Mouse (Mus musculus) hindlimb bud, embryonic 11.5 days (tissue): ENCODE measurements around the gene Ksr2.
"Not testable (repeated sequence)": the region's sequence is repeated elsewhere in the genome, so short reads cannot be mapped to it uniquely, and the experiment has no call there.

Experiments used
- DNase-seq: peaks from one replicate; pipeline ENCODE4 v3.0.0-alpha.2; 2012; ENCODE audit warnings: low read depth, low spot score; ENCODE audit errors: extremely low spot score

Ksr2 gene

DNA sequence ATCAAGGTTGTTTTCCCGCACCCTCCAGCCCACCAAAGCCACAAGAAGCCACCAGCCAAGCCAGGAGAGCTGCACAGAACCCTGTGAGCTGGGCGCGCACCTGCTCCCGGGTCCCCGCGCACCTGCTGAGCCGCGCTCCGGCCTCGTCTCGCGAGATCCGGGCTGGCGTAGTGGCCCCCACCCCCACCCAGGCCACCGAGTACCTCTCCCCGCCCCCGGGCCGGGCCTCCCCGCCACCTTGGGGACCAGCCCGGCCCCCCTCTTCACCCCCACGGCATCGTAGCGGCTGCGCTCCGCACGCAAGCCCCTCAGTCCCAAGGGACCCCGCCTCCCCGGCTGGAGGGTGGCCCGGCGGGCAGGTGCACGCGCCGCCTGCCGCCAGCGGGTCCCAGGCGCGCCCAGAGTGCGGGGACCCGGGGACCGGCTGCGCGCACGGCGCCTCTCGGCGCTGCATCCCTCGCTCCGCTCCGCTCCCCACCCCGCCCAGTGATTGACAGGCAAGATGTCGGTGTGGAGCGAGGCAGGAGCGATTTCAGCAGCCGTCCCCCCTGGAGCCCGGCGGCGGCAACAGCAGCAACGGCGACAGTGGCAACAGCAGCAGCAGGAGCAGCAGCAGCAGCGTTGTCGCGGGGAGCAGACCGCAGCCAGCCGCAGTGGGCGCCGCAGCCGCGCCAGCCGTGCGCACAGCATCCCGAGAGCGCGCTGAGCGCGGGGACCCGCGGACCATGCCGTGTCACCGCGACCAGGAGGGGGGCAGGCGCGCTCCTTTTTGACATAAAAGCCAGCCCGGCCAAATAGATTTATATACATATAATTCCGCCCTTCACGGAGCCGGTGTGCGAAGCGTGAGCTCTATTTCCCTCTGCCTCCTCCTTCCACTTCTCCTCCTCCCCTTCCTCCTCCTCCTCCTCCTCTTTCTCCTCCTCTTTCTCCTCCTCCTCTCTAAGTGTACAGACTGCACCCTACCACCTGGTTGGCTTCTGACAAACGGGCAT, at the start of gene Ksr2:
TSS of gene Ksr2 (plus strand) at position 494 of the 995 bp plus-strand sequence.
- DNase-seq: no peak

DNA sequence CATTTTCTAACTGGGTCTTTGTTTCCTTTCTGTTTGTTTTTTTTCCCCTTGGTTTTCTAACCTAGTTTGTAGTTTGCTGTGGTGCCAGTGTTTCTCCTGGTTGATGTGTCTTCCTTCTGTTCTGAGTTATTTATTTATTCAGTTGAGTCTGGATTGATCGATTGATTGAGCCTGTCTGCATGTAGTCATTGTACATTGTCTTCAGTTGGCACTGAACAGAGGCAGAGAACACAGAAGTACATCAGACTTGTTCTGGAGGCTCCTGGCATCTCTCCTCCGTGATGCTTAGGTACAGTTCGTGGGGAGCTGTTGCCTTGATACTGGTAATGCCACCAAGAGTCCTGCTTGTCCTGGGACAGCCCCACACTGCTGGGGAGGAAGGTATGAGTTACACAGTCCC, 49.0 kb upstream of the Ksr2 start:
- no peak for DNase-seq

DNA sequence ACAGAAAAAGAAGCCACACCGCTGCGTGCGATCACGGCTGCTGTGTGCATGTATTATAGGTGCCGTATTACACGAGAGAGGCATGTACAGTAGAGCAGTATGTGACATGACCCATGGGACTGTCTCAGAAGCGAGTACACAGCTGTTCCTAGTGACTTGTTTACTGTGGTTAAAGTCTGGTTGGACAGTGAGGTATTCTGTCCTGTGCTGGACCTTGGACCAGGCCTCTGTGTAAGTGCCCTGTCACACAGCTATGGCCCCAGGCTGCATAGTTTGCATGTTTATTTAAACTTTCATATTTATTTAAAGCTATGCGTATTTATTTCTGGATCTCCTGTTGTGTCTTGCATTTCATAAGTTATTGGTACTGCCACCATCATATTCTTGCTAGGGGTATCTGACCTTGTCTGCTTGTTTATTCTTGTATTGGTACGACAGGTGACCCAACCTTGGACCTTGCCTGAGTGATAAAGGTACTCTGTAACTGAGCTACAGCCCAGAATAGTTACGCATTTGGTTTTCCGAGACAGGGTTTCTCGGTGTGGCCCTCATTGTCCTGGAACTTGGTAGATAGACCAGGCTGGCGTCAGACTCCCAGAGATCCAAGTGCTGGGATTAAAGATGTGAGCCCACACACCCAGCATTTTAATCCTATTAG, 47.8 kb upstream of the Ksr2 start:
- no peak for DNase-seq

DNA sequence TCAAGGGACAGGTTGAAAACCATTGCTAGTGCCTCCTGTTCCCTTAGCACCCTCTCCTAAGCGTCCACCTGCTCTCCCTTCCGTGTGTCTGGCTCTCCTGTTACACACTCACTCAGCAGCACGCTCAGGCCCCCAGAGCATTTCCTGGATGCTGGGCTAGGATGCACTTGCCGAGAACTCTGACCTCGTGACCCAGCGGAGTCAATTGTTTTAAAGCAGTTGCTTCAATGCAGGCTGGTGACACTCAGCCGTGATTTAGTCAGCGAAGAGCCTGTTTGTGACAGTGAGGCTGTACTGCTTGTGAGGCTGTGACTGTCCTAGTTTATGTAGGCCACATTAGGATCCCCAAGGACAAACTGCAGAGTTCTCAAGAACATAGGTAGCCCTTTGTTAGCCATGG, 46.6 kb upstream of the Ksr2 start:
- DNase-seq: no peak

DNA sequence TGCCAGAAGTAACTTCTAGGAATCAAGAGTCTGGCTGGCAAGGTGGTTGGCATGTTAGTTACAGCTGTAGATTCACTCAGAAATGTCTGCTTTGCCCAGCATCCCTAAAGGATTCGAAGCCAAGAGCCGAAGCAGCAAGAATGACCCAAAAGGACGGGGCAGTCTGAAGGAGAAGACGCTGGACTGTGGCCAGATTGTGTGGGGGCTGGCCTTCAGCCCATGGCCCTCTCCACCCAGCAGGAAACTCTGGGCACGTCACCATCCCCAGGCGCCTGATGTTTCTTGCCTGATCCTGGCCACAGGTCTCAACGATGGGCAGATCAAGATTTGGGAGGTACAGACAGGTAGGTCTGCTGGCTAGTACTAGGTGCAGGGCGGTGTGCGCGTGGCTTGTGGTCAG, 43.2 kb upstream of the Ksr2 start:
- DNase-seq: no peak

DNA sequence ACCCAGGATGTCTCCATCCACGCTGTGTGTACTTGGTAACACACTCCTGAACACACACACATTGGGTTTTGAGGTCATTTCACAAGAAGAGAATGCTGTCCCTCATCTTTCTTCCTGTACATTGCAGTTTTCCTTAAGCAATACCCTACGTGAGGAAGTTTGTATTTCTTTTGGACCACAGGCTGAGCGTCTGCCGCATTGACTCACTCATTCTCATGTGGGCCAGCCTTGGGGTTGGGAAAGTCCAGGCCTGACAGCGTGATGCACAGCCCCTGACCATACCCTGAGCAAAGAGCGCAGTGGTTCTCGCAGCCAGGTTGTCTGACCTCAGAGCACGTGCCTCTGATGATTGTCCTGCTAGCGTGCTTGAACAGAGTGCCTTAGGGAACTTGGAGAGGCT, 40.4 kb upstream of the Ksr2 start:
- DNase-seq: no peak

DNA sequence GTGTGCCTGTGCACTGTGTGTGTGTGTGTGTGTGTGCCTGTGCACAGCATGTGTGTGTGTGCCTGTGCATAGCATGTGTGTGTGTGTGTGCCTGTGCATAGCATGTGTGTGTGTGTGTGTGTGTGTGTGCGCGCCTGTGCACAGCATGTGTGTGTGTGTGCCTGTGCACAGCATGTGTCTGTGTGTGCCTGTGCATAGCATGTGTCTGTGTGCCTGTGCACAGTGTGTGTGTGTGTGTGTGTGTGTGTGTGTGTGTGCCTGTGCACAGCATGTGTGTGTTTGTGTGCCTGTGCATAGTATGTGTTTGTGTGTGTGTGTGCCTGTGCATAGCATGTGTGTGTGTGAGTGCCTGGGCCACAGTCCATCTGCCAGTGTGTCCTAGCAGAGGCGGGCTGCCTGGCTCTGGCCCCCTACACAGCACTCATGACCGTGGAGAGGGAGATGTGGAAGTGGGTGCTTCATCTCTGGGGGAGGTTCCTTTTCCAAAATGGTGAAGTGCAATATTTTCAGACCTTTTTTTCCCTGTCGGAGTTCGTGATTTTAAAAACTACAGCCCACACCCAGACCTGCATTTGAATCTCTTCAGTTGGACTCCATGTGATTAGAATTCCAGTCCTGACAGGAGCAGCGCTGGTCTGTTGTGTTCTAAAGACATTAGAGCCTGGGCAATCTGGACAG, 39.3 kb upstream of the Ksr2 start:
- DNase-seq: no peak

DNA sequence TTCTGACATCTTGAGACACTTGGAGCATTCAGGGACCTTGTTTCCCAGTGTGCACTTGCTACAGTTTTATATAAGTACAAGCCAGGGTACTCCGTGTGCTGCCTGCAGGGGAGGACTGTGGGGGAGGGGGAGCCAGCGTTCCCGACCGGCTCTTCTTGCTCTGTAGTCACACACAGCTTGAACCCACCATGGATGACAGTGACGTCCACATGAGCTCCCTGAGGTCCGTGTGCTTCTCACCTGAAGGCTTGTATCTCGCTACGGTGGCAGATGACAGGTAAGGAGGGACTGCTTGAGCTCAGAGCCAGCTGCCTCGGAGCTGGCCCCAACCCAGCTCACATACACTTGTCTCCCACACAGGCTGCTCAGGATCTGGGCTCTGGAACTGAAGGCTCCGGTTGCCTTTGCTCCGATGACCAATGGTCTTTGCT, 37.5 kb upstream of the Ksr2 start:
- DNase-seq: no peak

DNA sequence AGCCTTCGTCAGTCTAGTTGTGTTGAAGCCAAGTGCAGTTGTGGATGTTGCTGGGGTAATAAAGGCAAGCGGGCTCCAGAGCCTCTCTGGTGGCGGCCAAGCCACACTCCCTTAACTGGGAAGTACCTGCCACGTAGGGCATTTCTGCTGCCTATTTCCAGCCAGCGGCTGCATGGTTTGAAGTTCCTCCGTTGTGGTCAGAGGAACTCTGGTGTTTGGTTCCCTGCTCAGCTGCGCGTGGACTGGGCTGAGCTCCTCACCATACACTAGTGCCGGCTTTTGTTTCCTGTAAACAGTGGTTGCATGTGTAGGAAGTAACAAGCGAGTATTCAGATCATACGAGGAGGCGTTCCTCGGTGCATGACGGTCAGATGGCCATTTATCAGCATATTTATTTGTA, 36.1 kb upstream of the Ksr2 start:
- DNase-seq: not testable (repeated sequence)

DNA sequence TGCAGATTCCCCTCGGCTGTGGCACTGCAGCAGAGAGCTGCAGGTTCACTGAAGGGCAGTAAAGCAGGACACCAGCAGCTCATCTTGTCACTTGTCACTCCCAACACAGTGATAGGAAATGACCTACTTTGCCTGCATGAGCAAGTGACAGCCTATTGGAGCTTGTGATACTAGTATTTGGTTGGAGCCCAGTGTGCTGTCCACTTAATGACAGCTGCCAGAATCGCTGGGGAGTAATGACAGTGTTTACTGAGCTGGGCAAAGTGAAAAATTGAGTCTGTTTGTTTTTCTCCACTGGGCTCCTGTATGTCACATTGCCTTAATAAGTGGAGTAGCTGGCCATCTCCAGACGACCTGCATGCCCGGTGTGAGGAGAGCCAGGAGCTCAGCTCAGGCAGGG, 33.6 kb upstream of the Ksr2 start:
- DNase-seq: no peak

DNA sequence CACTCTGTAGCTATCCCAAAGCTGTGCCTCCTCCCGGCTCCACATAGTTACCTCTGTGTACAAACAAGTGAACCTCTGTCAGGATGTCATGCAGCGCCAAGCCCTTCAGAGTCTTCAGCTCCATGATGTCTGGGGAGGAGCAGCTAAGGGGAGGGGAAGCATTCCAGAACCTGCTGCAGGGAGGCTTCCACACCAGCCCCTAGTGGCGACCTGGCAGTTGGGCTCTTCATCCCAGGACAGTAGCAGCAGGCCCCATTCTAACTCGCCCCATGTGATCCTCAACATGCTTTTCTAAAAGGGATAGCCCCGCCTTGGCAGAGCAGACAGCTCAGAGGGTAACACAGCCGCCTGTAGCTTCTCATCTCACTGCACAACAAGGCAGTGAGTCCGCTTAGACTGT, 32.0 kb upstream of the Ksr2 start:
- DNase-seq: no peak

DNA sequence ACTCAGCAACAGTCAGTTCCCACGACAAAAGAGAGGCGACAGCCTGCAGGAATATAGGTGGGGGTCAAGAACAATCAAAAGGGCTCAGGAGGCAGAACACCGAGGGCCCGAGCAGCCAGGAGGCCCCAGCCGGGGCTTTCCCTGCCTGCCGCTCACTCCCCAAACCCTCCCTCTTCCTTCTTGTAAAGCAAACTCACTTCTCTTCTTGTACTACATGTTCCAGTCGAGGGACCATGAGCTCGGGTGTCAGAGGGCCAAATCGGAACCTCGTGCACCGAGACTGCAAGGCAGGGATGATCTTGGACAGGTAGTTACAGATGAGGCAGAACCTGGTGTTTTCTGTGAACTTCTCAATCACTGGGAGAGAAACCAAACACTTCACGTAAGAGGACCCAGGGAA, 30.6 kb upstream of the Ksr2 start:
- no peak for DNase-seq

DNA sequence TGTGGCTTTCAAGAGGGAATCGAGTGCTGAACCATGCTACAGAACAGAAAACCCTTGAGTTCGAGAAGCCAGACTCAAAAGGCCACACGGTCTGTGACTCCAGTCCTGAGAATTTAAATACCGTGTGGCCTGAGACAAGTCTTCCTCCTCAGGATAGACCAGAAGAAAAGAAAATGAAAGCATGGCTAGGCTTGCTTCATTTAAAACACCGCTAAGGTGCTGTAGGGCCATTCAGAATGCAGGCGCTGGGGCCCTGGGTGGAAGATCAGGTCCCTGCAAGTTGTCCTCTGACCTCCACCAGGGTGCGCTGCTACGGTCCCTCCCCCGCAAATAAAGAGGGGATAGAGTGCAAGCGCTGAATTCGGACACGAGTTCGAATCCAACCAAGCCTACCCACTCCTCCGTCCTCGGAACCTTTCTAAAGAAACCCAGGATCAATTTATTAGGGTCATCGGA, 25.5 kb upstream of the Ksr2 start:
- no peak for DNase-seq

DNA sequence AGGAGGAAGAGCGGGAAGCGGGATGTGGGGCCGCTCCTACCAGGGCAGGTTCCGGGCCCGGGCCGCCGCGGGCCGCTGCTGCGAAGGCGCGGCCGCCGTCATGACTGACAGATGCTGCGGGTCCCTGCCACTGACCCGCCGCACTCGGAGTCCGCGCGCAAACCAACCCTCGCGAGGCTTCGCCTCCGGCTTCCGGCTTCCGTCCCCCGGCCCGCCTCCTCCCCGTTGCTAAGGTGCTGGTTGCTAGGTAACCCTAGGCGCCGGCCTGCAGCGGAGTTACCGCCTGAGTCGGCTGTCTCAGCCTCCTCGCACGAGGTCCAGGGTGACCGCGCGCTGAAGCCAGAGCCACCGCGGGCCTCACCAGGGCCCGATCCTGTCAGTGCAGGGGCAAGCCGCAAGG, 24.9 kb upstream of the Ksr2 start, which contains the start of gene Rfc5:
TSS of gene Rfc5 (minus strand) at position 171 of the 400 bp plus-strand sequence.
- DNase-seq: peak; percentile 81

DNA sequence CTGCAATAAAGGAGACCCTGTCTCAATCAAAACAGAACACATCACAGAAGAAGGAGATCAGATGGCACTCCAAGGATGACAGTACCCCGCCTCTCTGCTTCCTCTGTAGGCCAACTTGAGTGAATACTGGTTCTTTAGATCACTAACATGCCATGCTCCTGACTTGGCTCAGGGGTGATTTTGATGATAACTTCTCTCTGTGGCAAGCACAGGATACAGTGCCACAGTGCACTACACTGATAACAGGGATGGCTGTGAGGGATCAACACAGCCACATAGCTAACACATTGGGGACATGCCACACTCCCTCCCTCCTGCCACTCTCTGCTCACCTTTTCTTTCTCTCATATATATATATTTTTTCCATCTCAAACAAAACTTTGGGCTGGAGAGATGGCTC, 22.9 kb upstream of the Ksr2 start:
- no peak for DNase-seq

DNA sequence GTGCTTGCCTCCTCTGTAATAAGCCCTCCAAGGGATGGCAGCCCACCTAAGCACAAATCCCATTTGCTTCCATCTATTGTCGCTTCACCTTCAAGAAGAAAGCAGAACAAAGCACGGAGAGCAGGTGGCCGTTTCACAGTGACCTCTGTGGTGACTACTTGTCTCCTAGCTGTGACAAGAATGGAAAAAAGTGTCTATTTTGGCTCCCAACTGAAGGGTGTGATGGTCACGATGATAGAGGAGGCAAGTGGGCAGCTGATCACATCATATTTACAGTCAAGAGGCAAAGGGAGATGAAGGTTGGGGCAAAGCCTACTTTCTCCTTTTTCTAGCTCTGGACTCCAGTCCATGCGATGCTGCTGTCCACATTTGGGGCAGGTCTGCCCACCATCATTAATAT, 18.0 kb upstream of the Ksr2 start:
- DNase-seq: no peak

DNA sequence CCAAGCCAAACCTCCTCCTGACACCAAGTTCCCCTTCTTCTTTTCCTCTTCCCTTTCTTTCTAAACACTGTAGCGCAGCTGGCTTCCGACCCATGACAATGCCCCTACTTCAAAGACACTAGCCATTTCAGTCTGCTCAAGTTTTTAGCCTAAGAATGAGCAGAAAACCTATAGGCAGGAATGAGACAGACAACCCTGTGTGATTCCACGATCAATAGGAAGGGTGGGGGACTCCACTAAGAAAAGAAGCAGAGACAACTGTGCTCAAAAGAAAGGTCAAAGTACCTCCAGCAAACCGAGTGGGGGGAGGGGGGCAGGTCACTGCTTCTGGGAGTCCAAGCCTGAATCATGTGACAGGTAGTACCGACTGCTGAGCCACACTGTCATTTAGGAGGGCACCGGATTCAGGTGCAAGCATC, 17.2 kb upstream of the Ksr2 start:
- DNase-seq: no peak

DNA sequence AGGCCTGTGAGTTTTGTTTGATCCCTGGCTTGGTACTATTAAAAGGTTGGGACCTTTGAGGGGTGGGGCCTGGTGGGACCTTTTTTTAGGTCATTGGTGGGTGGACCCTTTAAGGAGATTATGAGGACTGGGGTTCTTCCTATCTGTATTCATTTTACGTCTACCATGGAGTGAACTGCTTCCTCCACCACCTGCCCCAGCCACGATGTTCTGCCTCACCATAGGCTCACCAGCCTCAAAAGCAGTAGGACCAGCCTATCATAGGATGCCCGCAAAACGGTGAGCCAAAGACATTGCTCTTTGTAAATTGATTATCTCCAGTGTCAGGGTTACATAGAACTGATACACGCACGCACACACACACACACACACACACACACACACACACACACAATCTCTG, 16.4 kb upstream of the Ksr2 start:
- DNase-seq: no peak

DNA sequence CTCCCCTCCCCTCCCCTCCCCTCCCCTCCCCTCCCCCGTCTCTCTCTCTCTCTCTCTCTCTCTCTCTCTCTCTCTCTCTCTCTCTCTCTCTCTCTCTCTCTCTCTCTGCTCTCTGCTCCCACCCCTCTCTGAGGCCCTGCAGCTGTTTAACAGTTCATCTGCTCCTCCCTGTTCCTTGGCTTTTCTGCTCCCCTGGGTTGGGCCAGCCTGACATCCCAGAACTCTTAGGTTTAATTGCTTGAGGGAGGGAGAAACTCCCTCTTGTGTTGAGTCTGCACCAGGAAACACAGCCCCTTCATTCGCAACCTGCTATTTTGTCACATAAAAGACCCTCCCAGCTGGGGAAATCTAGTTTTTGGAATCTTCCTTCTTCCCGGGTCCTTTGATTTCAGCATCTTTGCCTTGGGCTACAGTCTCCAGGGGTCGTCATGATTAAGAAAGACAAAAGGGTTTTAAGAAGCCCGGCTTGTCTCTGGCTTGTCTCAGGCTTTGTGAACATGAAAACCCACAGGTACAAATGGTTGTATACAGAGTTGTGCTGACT, 15.7 kb upstream of the Ksr2 start:
- DNase-seq: no peak

DNA sequence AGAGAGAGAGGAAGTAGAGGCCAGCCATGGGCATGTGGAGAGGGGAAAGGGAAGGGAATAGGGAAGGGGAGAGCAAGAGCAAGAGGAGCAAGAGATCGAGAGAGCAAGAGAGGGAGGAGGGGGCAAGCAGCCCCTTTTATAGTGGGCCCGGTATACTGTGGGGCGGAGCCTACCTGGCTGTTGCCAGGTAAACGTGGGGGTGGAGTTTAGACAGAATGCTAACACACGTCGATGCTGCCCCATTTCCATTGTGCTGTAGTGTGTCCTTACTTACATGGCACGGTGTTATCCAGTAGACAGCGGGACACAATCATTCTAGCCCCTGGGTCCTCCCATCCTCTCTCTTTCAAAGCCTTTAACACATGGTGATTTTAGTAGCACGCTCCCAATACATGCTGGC, 14.5 kb upstream of the Ksr2 start:
- DNase-seq: no peak

DNA sequence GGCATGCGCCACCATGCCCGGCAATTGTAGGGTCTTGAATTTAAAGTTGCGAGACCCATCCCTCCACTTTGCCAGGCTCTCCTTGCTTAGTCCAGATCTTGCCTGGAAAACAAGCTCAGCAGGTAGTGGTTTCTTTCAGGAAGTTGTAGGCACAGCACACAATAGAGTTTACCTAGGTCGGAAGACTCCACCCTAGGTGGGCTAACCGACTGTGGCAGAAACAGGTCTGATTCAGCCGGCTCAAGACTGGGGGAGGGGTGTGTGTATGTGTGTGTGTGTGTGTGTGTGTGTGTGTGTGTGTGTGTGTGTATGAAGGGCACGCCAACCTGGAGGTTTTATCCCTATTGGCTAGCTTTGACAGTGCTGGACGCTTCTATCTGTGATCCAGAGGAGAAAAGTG, 10.2 kb upstream of the Ksr2 start:
- DNase-seq: no peak
